Mouse (Mus musculus): Measurements from ENCODE around the gene Casp7. TPM values are rescaled to one million over a fixed set of nuclear protein-coding genes. Genes with fewer than 3 reads are reported as not detected.

Gene Casp7
- total and polyA plus RNA-seq, 3 experiments: 69.4 to 70.4 TPM; not detected in 1

DNA sequence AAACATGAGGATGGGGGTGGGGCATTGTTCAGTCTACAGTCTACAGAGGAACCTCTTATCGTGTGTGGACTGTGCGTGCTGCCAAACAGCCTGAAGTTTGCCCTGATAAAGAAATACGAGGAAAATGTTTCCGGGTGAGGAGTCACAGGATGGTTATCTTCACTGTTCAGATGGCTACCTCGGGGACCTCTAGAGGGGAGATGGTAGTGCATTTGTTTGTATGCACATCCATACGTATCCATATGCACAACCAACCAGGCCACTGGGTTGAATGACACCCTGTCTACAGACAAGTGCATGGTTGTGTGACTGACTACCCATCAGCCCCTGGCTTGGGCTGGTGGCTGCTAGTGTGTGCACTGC lies 42.1 kb downstream of the Casp7 start:
- Histone ChIP-seq H3K4me1 (ENCODE audit: control insufficient read depth in 1 of 2, insufficient read depth in 2 of 2, low read length in 2 of 2) (peaks cover 15 to 20% of the 10 kb centered on the region in 2 experiments), H3K36me3 (ENCODE audit: control insufficient read depth in 1 of 2, insufficient read depth in 2 of 2, low read length in 2 of 2) (peaks cover 14 to 22% of the 10 kb centered on the region in 2 experiments), H3K79me2 (ENCODE audit: control insufficient read depth, insufficient read depth, low read length, poor library complexity) (no peaks in the 10 kb centered on the region), H3K4me3 (ENCODE audit: control insufficient read depth in 1 of 2, insufficient read depth in 1 of 2, low read depth in 2 of 2, low read length in 2 of 2) (no peak overlapping the region), H3K27me3 (ENCODE audit: control insufficient read depth in 1 of 2, insufficient read depth in 2 of 2, low read length in 2 of 2) (no peaks in the 10 kb centered on the region), H3K9ac (ENCODE audit: control insufficient read depth, low read depth, low read length, poor library complexity, severe bottlenecking) (no peak overlapping the region), H3K27ac (ENCODE audit: control insufficient read depth, low read depth, low read length) (peak overlapping the region; percentile 78), H3K9me3 (replicated peaks; ENCODE audit: insufficient read depth, low read length) (no peaks in the 10 kb centered on the region)
- DNase-seq (ENCODE audit: low read depth, low spot score): peak; percentile 93
- peak; percentile 91 for TF ChIP-seq BHLHE40 (IDR thresholded peaks at IDR 0.05; ENCODE audit: borderline replicate concordance, low read depth, low read length)
- TF ChIP-seq MAZ (IDR thresholded peaks at IDR 0.05; ENCODE audit: low read depth, low read length): peak; percentile 91; the same call in 1 of the 2 replicates
- TF ChIP-seq MYC (IDR thresholded peaks at IDR 0.05; ENCODE audit: low read depth, low read length): peak; percentile 88
- TF ChIP-seq MAX (IDR thresholded peaks at IDR 0.05; ENCODE audit: low read length): peak; percentile 92
- peak; percentile 97 for TF ChIP-seq ETS1 (IDR thresholded peaks at IDR 0.05; ENCODE audit: low read depth, low read length)
- peak; percentile 99 for TF ChIP-seq GATA1 (IDR thresholded peaks at IDR 0.05; ENCODE audit: low read depth, low read length)
- peak; percentile 85 for TF ChIP-seq E2F4 (IDR thresholded peaks at IDR 0.05; ENCODE audit: borderline replicate concordance, low read depth, low read length)
- no peak; the same call in 1 of the 2 replicates for TF ChIP-seq RAD21 (IDR thresholded peaks at IDR 0.05; ENCODE audit: low read depth, low read length)
- peak; percentile 15; the same call in 1 of the 2 replicates for TF ChIP-seq ZC3H11A (IDR thresholded peaks at IDR 0.05; ENCODE audit: low read depth, low read length)
- no peak for TF ChIP-seq USF2 (IDR thresholded peaks at IDR 0.05; ENCODE audit: borderline replicate concordance in 1 of 2, insufficient read depth in 1 of 2, low read depth in 1 of 2, low read length in 2 of 2)
- peak; percentile 18; the same call in 1 of the 2 replicates for TF ChIP-seq NELFE (IDR thresholded peaks at IDR 0.05; ENCODE audit: low read depth, low read length)
- no peak for TF ChIP-seq CHD1 (IDR thresholded peaks at IDR 0.05; ENCODE audit: low read depth, low read length)
- TF ChIP-seq HCFC1 (IDR thresholded peaks at IDR 0.05; ENCODE audit: low read depth, low read length): peak; percentile 80
- peak; percentile 58; the same call in 1 of the 2 replicates for TF ChIP-seq TBP (IDR thresholded peaks at IDR 0.05; ENCODE audit: low read depth, low read length)
- peak; percentile 55; the same call in 1 of the 2 replicates for TF ChIP-seq ZKSCAN1 (IDR thresholded peaks at IDR 0.05; ENCODE audit: low read depth, low read length)
- TF ChIP-seq KAT2A (conservative IDR thresholded peaks at IDR 0.05; ENCODE audit: low read depth, low read length): peak; percentile 55; the same call in 1 of the 2 replicates
- TF ChIP-seq SMC3 (IDR thresholded peaks at IDR 0.05; ENCODE audit: low read depth, low read length): 0 out of 2 replicates have a peak, but pooled peaks have one; percentile 24
- TF ChIP-seq TAL1 (IDR thresholded peaks at IDR 0.05; ENCODE audit: low read length): peak; percentile 94
- peak; percentile 97 for TF ChIP-seq SIN3A (IDR thresholded peaks at IDR 0.05; ENCODE audit: low read length)
- TF ChIP-seq TCF12 (IDR thresholded peaks at IDR 0.05; ENCODE audit: low read depth, low read length): peak; percentile 99
- TF ChIP-seq POLR2AphosphoS5 (IDR thresholded peaks at IDR 0.05; ENCODE audit: borderline replicate concordance, low read depth, low read length): no peak
- TF ChIP-seq ZNF384 (IDR thresholded peaks at IDR 0.05; ENCODE audit: low read depth, low read length): peak; percentile 68
- TF ChIP-seq EP300 (IDR thresholded peaks at IDR 0.05; ENCODE audit: low read depth in 1 of 2, low read length in 2 of 2): peak; percentile 99
- TF ChIP-seq MYB (IDR thresholded peaks at IDR 0.05; ENCODE audit: low read depth, low read length): peak; percentile 72
- TF ChIP-seq CHD2 (IDR thresholded peaks at IDR 0.05; ENCODE audit: low read length): peak; percentile 89
- TF ChIP-seq MXI1 (IDR thresholded peaks at IDR 0.05; ENCODE audit: low read depth, low read length): peak; percentile 88
- TF ChIP-seq MEF2A (IDR thresholded peaks at IDR 0.05; ENCODE audit: extremely low read depth, insufficient replicate concordance, low read depth, low read length, poor library complexity, severe bottlenecking): no peak
- peak; percentile 39; the same call in 1 of the 2 replicates for TF ChIP-seq GABPA (IDR thresholded peaks at IDR 0.05; ENCODE audit: low read depth, low read length)
- TF ChIP-seq ZMIZ1 (IDR thresholded peaks at IDR 0.05; ENCODE audit: low read depth, low read length): peak; percentile 77; the same call in 1 of the 2 replicates
- TF ChIP-seq MAFK (IDR thresholded peaks at IDR 0.05; ENCODE audit: borderline replicate concordance, low read depth, low read length): peak; percentile 79; the same call in 1 of the 2 replicates
- peak; percentile 64; the same call in 1 of the 2 replicates for TF ChIP-seq ELF1 (IDR thresholded peaks at IDR 0.05; ENCODE audit: low read depth, low read length)
- TF ChIP-seq USF1 (IDR thresholded peaks at IDR 0.05; ENCODE audit: low read depth, low read length): peak; percentile 14
- TF ChIP-seq RCOR1 (IDR thresholded peaks at IDR 0.05; ENCODE audit: low read depth, low read length): peak; percentile 91
- TF ChIP-seq CTCF (IDR thresholded peaks at IDR 0.05 in 2 of 3, conservative IDR thresholded peaks at IDR 0.05 in 1 of 3; ENCODE audit: control insufficient read depth in 1 of 3, insufficient read depth in 1 of 3, low read depth in 2 of 3, low read length in 3 of 3, poor library complexity in 1 of 3, severe bottlenecking in 1 of 3): no peak; a peak in 1 of 6 replicates
- TF ChIP-seq UBTF (IDR thresholded peaks at IDR 0.05; ENCODE audit: borderline replicate concordance, insufficient read depth, low read depth, low read length): no peak
- peak in 1 of 2 experiments; percentile 52; a peak in 2 of 4 replicates for TF ChIP-seq POLR2A (IDR thresholded peaks at IDR 0.05; ENCODE audit: control insufficient read depth in 1 of 2, insufficient read depth in 1 of 2, low read depth in 1 of 2, low read length in 2 of 2, poor library complexity in 1 of 2)
- TF ChIP-seq POLR2AphosphoS2 (IDR thresholded peaks at IDR 0.05; ENCODE audit: low read length): peak; percentile 87
